Mouse (Mus musculus): ENCODE data around the gene Stxbp2.

Stxbp2 gene

GRCm38 (mm10) chr8:3631478-3631875 lies 722 bp downstream of the Stxbp2 start:
- DNase-seq (ENCODE audit: low spot score in 2 of 2): no peak

- no peak for DNase-seq (ENCODE audit: low spot score in 2 of 2)
Observed at GRCm38 (mm10) chr8:3645804-3646203, 15.0 kb downstream of the Stxbp2 start.

- no peak for DNase-seq (ENCODE audit: low spot score in 2 of 2)
Observed at GRCm38 (mm10) chr8:3646824-3647531, 16.2 kb downstream of the Stxbp2 start.

- DNase-seq (ENCODE audit: low spot score in 2 of 2): no peak
Observed at GRCm38 (mm10) chr8:3647561-3647960, 16.8 kb downstream of the Stxbp2 start.

- DNase-seq (ENCODE audit: low spot score in 2 of 2): no peak
Observed at GRCm38 (mm10) chr8:3648268-3648667, 17.5 kb downstream of the Stxbp2 start.

- no peak for DNase-seq (ENCODE audit: low spot score in 2 of 2)
Observed at GRCm38 (mm10) chr8:3648990-3649389, 18.2 kb downstream of the Stxbp2 start.

GRCm38 (mm10) chr8:3652845-3653244 lies 22.1 kb downstream of the Stxbp2 start:
- DNase-seq (ENCODE audit: low spot score in 2 of 2): no peak

- no peak for DNase-seq (ENCODE audit: low spot score in 2 of 2)
Observed at GRCm38 (mm10) chr8:3654726-3655508, 24.2 kb downstream of the Stxbp2 start.

- DNase-seq (ENCODE audit: low spot score in 2 of 2): no peak
Observed at GRCm38 (mm10) chr8:3655526-3655925, 24.8 kb downstream of the Stxbp2 start, which contains the start of gene Retn. Retn (plus strand) TSS chr8:3655770.

- DNase-seq (ENCODE audit: low spot score in 2 of 2): no peak
Observed at GRCm38 (mm10) chr8:3656725-3657381, 26.1 kb downstream of the Stxbp2 start.

- DNase-seq (ENCODE audit: low spot score in 2 of 2): no peak
Observed at GRCm38 (mm10) chr8:3660889-3661288, 30.1 kb downstream of the Stxbp2 start.

GRCm38 (mm10) chr8:3664405-3664804 lies 33.6 kb downstream of the Stxbp2 start:
- no peak for DNase-seq (ENCODE audit: low spot score in 2 of 2)

- DNase-seq (ENCODE audit: low spot score in 2 of 2): no peak
Observed at GRCm38 (mm10) chr8:3665507-3665906, 34.8 kb downstream of the Stxbp2 start, which contains the start of gene Mcemp1. Mcemp1 (plus strand) TSS chr8:3665754.

GRCm38 (mm10) chr8:3670388-3670787 lies 39.6 kb downstream of the Stxbp2 start:
- no peak for DNase-seq (ENCODE audit: low spot score in 2 of 2)

- peak; percentile 65 to 74 for DNase-seq (ENCODE audit: low spot score in 2 of 2)
Observed at GRCm38 (mm10) chr8:3671980-3672491, 41.3 kb downstream of the Stxbp2 start, which contains the start of gene Fcor. Fcor (minus strand) TSS chr8:3672362.

- DNase-seq (ENCODE audit: low spot score in 2 of 2): no peak
Observed at GRCm38 (mm10) chr8:3674671-3675070, 43.9 kb downstream of the Stxbp2 start.

GRCm38 (mm10) chr8:3676131-3676992 lies 45.6 kb downstream of the Stxbp2 start, which contains the start of gene Trappc5:
Trappc5 (plus strand) TSS chr8:3676299.
- DNase-seq (ENCODE audit: low spot score in 2 of 2): peak; percentile 92 to 93

GRCm38 (mm10) chr8:3676993-3677579 lies 46.3 kb downstream of the Stxbp2 start:
- DNase-seq (ENCODE audit: low spot score in 2 of 2): no peak

- DNase-seq (ENCODE audit: low spot score in 2 of 2): no peak
Observed at GRCm38 (mm10) chr8:3678831-3679230, 48.1 kb downstream of the Stxbp2 start.

- no peak for DNase-seq (ENCODE audit: low spot score in 2 of 2)
Observed at GRCm38 (mm10) chr8:3679236-3679635, 48.5 kb downstream of the Stxbp2 start.

- DNase-seq (ENCODE audit: low spot score in 2 of 2): no peak
Observed at GRCm38 (mm10) chr8:3679656-3680055, 48.9 kb downstream of the Stxbp2 start.
